Mouse (Mus musculus) midbrain, embryonic 15.5 days (tissue): ENCODE measurements around the gene Rgl1. TPM values are rescaled to one million over a fixed set of nuclear protein-coding genes. Genes with fewer than 3 reads are reported as not detected.

Source experiments
- ATAC-seq: fragments of 200-750 bp; cut with Nextera tagmentation; replicated peaks from 2 replicates; pipeline ENCODE4 v1.8.0; 2017; ENCODE audit warnings: moderate TSS enrichment
- H3K27ac ChIP-seq: fragments of 300-500 bp; sonication (generic); 2 replicates; pipeline ENCODE4 v1.5.1; 2015; ENCODE audit warnings: mild to moderate bottlenecking, inconsistent platforms
- H3K27me3 ChIP-seq: fragments of 300-500 bp; sonication (generic); replicated peaks from 2 replicates; pipeline ENCODE4 v1.6.1; 2015; ENCODE audit warnings: inconsistent platforms
- H3K36me3 ChIP-seq: fragments of 300-500 bp; sonication (generic); replicated peaks from 2 replicates; pipeline ENCODE4 v1.6.1; 2015; ENCODE audit warnings: inconsistent platforms
- H3K4me1 ChIP-seq: fragments of 300-500 bp; sonication (generic); 2 replicates; pipeline ENCODE4 v1.6.1; 2015; ENCODE audit warnings: inconsistent platforms
- H3K4me2 ChIP-seq: fragments of 300-500 bp; sonication (generic); 2 replicates; pipeline ENCODE4 v1.6.1; 2015; ENCODE audit warnings: inconsistent platforms, mild to moderate bottlenecking, moderate library complexity
- H3K4me3 ChIP-seq: fragments of 300-500 bp; sonication (generic); 2 replicates; pipeline ENCODE4 v1.5.1; 2015; ENCODE audit warnings: mild to moderate bottlenecking, inconsistent platforms
- H3K9ac ChIP-seq: fragments of 300-500 bp; sonication (generic); 2 replicates; pipeline ENCODE4 v1.6.1; 2015; ENCODE audit warnings: mild to moderate bottlenecking, inconsistent platforms
- H3K9me3 ChIP-seq: fragments of 300-500 bp; sonication (generic); 2 replicates; pipeline ENCODE4 v1.6.1; 2016; ENCODE audit warnings: inconsistent platforms
- WGBS: fragments of 180-500 bp; shearing (Covaris S2); methylation state at CpG from one replicate; pipeline ENCODE4 v1.1.7; 2015; ENCODE audit warnings: mixed read lengths; 5-methylcytosine and 5-hydroxymethylcytosine counted together
- polyA plus RNA-seq: library from polyadenylated mRNA; unstranded; fragments of >200 nt; fragmentation: Nextera tagmentation; extraction: Ambion mirVana; gene quantifications from 2 replicates; pipeline ENCODE4 v1.2.1, GENCODE M21; 2015

The Rgl1 gene
- polyA plus RNA-seq, 1 experiment from 2014 or later = 14.9 TPM

DNA sequence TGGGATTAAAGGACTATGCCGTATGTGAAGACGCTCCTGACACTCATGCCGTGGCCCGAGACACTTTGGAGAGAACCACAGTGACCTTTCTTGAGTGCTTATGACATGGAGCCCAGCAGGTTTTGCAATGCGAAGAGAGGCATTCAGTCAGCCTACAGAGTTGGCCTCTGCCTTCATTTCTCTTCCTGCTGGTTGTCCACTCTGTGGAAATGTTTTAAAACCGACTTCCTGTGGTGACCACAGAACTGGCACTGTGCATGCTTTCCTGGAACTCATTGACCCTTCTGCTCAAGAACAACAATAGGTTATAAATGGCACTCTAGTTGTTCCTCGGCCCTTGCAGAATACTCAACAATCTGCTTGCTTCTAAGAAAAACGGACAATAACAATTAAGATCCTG, 166.8 kb downstream of the Rgl1 start:
- no peak overlapping the region for H3K27ac ChIP-seq
- no peaks in the 10 kb centered on the region for H3K36me3 ChIP-seq
- H3K9me3 ChIP-seq = no peaks in the 10 kb centered on the region
- H3K4me1 ChIP-seq = no peaks in the 10 kb centered on the region
- no peak overlapping the region for H3K4me3 ChIP-seq
- no peak overlapping the region for H3K9ac ChIP-seq
- WGBS = 79% methylated on average over 8 of the region's 8 CpGs
- no peaks in the 10 kb centered on the region for H3K27me3 ChIP-seq
- no peak overlapping the region for H3K4me2 ChIP-seq
- ATAC-seq = no peak

GRCm38 (mm10) chr1:152594690-152595089, 171.5 kb downstream of the Rgl1 start:
- H3K9me3 ChIP-seq = no peaks in the 10 kb centered on the region
- no peak overlapping the region for H3K4me2 ChIP-seq
- no peaks in the 10 kb centered on the region for H3K27me3 ChIP-seq
- H3K4me1 ChIP-seq = no peaks in the 10 kb centered on the region
- H3K4me3 ChIP-seq = no peak overlapping the region
- H3K9ac ChIP-seq = no peak overlapping the region
- H3K27ac ChIP-seq = no peak overlapping the region
- H3K36me3 ChIP-seq = no peaks in the 10 kb centered on the region
- ATAC-seq = no peak
- WGBS = 80% methylated on average over 5 of the region's 5 CpGs

GRCm38 (mm10) chr1:152593831-152594549, 172.2 kb downstream of the Rgl1 start:
- H3K9me3 ChIP-seq = no peaks in the 10 kb centered on the region
- WGBS = 89% methylated on average over 9 of the region's 9 CpGs
- no peak overlapping the region for H3K27ac ChIP-seq

GRCm38 (mm10) chr1:152593382-152593781, 172.8 kb downstream of the Rgl1 start:
- 0 out of 2 replicates have a peak, but pooled peaks cover 4% of the 10 kb centered on the region for H3K4me1 ChIP-seq
- no peak overlapping the region for H3K4me2 ChIP-seq
- H3K27me3 ChIP-seq = no peaks in the 10 kb centered on the region
- no peaks in the 10 kb centered on the region for H3K9me3 ChIP-seq
- no peak overlapping the region for H3K4me3 ChIP-seq
- WGBS = 93% methylated on average over 7 of the region's 7 CpGs
- no peak overlapping the region for H3K27ac ChIP-seq
- no peak for ATAC-seq
- H3K9ac ChIP-seq = no peak overlapping the region
- H3K36me3 ChIP-seq = no peaks in the 10 kb centered on the region

More at GRCm38 (mm10) chr1:152593831-152594549, 172.2 kb downstream of the Rgl1 start:
- no peak for ATAC-seq
- Histone ChIP-seq H3K4me1 (0 out of 2 replicates have a peak, but pooled peaks cover 4% of the 10 kb centered on the region), H3K36me3 (no peaks in the 10 kb centered on the region), H3K4me2 (no peak overlapping the region), H3K27me3 (no peaks in the 10 kb centered on the region), H3K4me3 (no peak overlapping the region), H3K9ac (no peak overlapping the region)

DNA sequence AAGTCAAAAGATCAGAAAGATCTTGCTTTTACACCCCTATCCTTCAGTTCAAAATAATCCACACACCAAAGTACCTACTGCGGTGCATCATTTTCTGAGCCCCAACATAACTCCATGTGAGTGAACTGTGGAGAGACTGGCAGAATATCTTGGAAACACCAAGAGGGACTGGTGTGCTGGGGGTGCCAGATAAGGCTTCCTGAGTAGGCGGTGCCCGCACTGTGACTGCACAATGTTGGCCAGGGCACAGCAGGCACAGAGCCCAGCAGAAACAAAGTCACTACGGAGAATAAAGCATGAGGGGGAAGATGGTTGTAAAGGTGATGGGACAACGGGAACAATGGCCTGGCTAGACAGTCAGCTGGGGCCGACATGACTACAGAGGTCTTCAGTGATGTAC, 173.5 kb downstream of the Rgl1 start:
- H3K36me3 ChIP-seq = no peaks in the 10 kb centered on the region
- ATAC-seq = no peak
- no peak overlapping the region for H3K4me3 ChIP-seq
- 79% methylated on average over 6 of the region's 6 CpGs for WGBS
- no peaks in the 10 kb centered on the region for H3K9me3 ChIP-seq
- H3K27ac ChIP-seq = no peak overlapping the region
- H3K9ac ChIP-seq = no peak overlapping the region
- 0 out of 2 replicates have a peak, but pooled peaks cover 4% of the 10 kb centered on the region for H3K4me1 ChIP-seq
- no peaks in the 10 kb centered on the region for H3K27me3 ChIP-seq
- H3K4me2 ChIP-seq = no peak overlapping the region

- H3K9me3 ChIP-seq = no peaks in the 10 kb centered on the region
- no peak overlapping the region for H3K4me2 ChIP-seq
- 93% methylated on average over 14 of the region's 15 CpGs for WGBS
- ATAC-seq = no peak
- H3K4me1 ChIP-seq = 0 out of 2 replicates have a peak, but pooled peaks cover 4% of the 10 kb centered on the region
- H3K4me3 ChIP-seq = no peak overlapping the region
- no peak overlapping the region for H3K9ac ChIP-seq
- no peaks in the 10 kb centered on the region for H3K27me3 ChIP-seq
- H3K27ac ChIP-seq = no peak overlapping the region
- H3K36me3 ChIP-seq = no peaks in the 10 kb centered on the region
These were observed 174.2 kb downstream of the Rgl1 start for GRCm38 (mm10) chr1:152591746-152592498.

- H3K4me2 ChIP-seq = no peak overlapping the region
- 85% methylated on average over 5 of the region's 5 CpGs for WGBS
- H3K36me3 ChIP-seq = no peaks in the 10 kb centered on the region
- no peaks in the 10 kb centered on the region for H3K9me3 ChIP-seq
- H3K4me3 ChIP-seq = no peak overlapping the region
- 0 out of 2 replicates have a peak, but pooled peaks cover 4% of the 10 kb centered on the region for H3K4me1 ChIP-seq
- H3K9ac ChIP-seq = no peak overlapping the region
- H3K27me3 ChIP-seq = no peaks in the 10 kb centered on the region
- no peak for ATAC-seq
- H3K27ac ChIP-seq = no peak overlapping the region
These were observed 175.8 kb downstream of the Rgl1 start for GRCm38 (mm10) chr1:152590321-152590720.

DNA sequence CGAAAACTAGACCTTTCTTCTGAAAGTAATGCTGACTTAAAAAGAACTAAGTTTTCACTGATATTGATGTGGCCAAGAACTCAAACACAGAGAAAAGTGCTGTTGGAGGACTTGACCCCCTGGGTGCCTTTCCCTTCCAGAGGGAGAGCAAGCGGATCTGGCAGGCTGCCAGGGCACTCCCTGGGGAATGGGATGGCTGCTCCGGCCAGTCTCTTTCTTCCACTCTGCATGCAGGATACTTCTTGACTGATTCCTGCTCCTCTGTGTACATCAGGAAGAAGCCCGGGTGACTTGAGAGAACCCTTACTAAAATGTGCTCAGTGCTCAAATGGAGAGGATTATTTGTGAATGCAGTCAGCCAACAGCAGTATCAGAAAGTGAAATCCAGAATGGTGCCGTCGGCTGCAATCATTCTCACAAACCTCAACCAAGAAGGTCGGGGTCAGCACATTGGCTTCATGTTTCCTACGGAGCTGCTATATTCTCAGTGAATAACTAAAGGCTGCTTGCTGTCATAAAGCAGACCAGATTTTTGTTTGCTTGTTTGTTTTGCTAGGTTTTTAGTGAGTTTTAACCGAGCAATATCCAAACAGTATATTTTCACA, 176.7 kb downstream of the Rgl1 start:
- Histone ChIP-seq H3K9me3 (no peaks in the 10 kb centered on the region), H3K4me1 (0 out of 2 replicates have a peak, but pooled peaks cover 4% of the 10 kb centered on the region), H3K4me2 (no peak overlapping the region), H3K27ac (no peak overlapping the region), H3K9ac (no peak overlapping the region), H3K4me3 (no peak overlapping the region), H3K36me3 (no peaks in the 10 kb centered on the region), H3K27me3 (no peaks in the 10 kb centered on the region)
- ATAC-seq = no peak
- WGBS = 43% methylated on average over 9 of the region's 9 CpGs

GRCm38 (mm10) chr1:152587431-152587830, 178.7 kb downstream of the Rgl1 start:
- no peak for ATAC-seq
- Histone ChIP-seq H3K9ac (no peak overlapping the region), H3K27me3 (no peaks in the 10 kb centered on the region), H3K36me3 (no peaks in the 10 kb centered on the region), H3K4me1 (0 out of 2 replicates have a peak, but pooled peaks cover 4% of the 10 kb centered on the region), H3K4me2 (no peak overlapping the region), H3K27ac (no peak overlapping the region), H3K9me3 (no peaks in the 10 kb centered on the region), H3K4me3 (no peak overlapping the region)
- 93% methylated on average over 3 of the region's 3 CpGs for WGBS

DNA sequence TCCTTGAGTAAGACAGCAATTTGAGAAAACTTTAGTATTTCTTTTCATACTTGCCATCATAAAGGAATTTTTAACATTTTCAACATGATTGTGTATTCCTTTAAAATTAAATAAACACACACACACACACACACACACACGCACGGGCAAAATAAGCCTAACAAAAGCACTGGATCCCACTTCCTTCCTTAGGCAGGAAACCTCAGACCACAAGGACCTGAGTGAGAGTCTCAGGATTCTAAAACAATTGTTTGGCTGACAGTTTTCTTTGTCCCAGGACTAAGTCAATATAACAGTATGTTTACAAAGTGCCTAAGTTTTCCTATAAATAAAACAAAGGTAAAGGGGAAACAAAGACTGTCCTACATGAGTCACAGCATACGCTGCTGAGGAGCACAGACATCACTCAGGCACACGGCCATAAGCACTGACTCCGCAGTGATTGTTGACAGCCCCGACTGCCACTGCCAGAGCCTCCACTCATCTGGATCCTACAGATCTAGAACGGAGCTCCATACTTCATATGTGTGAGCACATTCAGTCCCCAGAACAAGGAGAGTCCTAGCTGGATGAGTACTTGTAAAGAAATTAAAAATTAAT, 180.7 kb downstream of the Rgl1 start:
- Histone ChIP-seq H3K9ac (no peak overlapping the region), H3K4me2 (no peak overlapping the region)
- WGBS = 82% methylated on average over 7 of the region's 7 CpGs

DNA sequence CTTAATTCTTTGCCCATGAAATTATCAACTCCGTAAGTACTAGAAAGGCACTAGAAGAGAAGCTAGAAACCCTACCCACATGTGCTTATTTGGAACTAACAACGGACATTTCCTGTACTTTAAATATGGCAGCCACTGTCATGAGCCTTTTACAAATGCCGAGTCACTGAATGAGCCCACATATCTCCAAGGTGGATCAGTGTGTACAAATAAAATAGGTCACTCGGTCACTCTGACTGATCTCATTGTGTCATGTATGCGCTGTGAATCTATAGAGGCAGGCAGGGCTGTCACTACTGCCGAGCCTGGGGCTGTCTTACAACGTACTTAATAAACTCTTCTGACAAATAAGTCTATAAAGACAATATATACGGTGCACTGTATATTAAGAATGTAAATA, 181.2 kb downstream of the Rgl1 start:
- H3K36me3 ChIP-seq = no peaks in the 10 kb centered on the region
- 82% methylated on average over 8 of the region's 8 CpGs for WGBS
- no peak overlapping the region for H3K4me2 ChIP-seq
- H3K4me3 ChIP-seq = no peak overlapping the region
- 0 out of 2 replicates have a peak, but pooled peaks cover 4% of the 10 kb centered on the region for H3K4me1 ChIP-seq
- no peaks in the 10 kb centered on the region for H3K9me3 ChIP-seq
- H3K9ac ChIP-seq = no peak overlapping the region
- 0 out of 2 replicates have a peak, but pooled peaks cover 4% of the 10 kb centered on the region for H3K27me3 ChIP-seq
- no peak overlapping the region for H3K27ac ChIP-seq
- ATAC-seq = no peak

More for the DNA sequence above, 180.7 kb downstream of the Rgl1 start:
- H3K36me3 ChIP-seq = no peaks in the 10 kb centered on the region
- H3K27me3 ChIP-seq = 0 out of 2 replicates have a peak, but pooled peaks cover under 1% of the 10 kb centered on the region
- no peak overlapping the region for H3K4me3 ChIP-seq
- ATAC-seq = no peak
- no peak overlapping the region for H3K27ac ChIP-seq
- 0 out of 2 replicates have a peak, but pooled peaks cover 4% of the 10 kb centered on the region for H3K4me1 ChIP-seq
- no peaks in the 10 kb centered on the region for H3K9me3 ChIP-seq
